Mouse (Mus musculus) embryonic fibroblast, embryonic 13.5 days (primary cell): ENCODE results near the gene Rapgef1.

Experiments used
- CTCF ChIP-seq: IDR thresholded peaks from 2 replicates; pipeline ENCODE4 v1.5.1; 2011; ENCODE audit warnings: mild to moderate bottlenecking, control low read depth, low read length, moderate library complexity, borderline replicate concordance; ENCODE audit not compliant: insufficient read depth
- POLR2A ChIP-seq: IDR thresholded peaks from 2 replicates; pipeline ENCODE4 v1.6.1; 2011; ENCODE audit warnings: low read depth, mild to moderate bottlenecking, control low read depth, low read length, moderate library complexity

- TF ChIP-seq CTCF = no peak
- TF ChIP-seq POLR2A = no peak
Measured at GRCm38 (mm10) chr2:29771611-29772461, 152.3 kb downstream of the Rapgef1 start.
